Mouse (Mus musculus) heart, embryonic 16.5 days (tissue): ENCODE measurements around the gene Pth2r. TPM values are rescaled to one million over a fixed set of nuclear protein-coding genes. Genes with fewer than 3 reads are reported as not detected.
A peak's percentile ranks its signal among the peaks of the same experiment; 100 is the strongest.

Experiments
- ATAC-seq: fragments of 200-750 bp; cut with Nextera tagmentation; replicated peaks from 2 replicates; pipeline ENCODE4 v1.8.0; 2017; ENCODE audit warnings: moderate number of reproducible peaks; ENCODE audit not compliant: insufficient read depth, low FRiP score; ENCODE audit errors: extremely low read depth
- H3K27ac ChIP-seq: fragments of 300-500 bp; sonication (generic); 2 replicates; pipeline ENCODE4 v1.5.1; 2014; ENCODE audit warnings: mild to moderate bottlenecking, low read length, control low read depth, moderate library complexity
- H3K27me3 ChIP-seq: fragments of 300-500 bp; sonication (generic); 2 replicates; pipeline ENCODE4 v1.6.1; 2014; ENCODE audit warnings: low read length, mixed read lengths; ENCODE audit not compliant: control insufficient read depth, insufficient read depth
- H3K36me3 ChIP-seq: fragments of 300-500 bp; sonication (generic); 2 replicates; pipeline ENCODE4 v1.6.1; 2014; ENCODE audit not compliant: control insufficient read depth, insufficient read depth
- H3K4me1 ChIP-seq: fragments of 300-500 bp; sonication (generic); 2 replicates; pipeline ENCODE4 v1.6.1; 2014; ENCODE audit warnings: low read length, mixed read lengths; ENCODE audit not compliant: control insufficient read depth, insufficient read depth
- H3K4me2 ChIP-seq: fragments of 300-500 bp; sonication (generic); 2 replicates; pipeline ENCODE4 v1.6.1; 2014; ENCODE audit warnings: low read depth, mild to moderate bottlenecking, control low read depth, low read length
- H3K4me3 ChIP-seq: fragments of 300-500 bp; sonication (generic); 2 replicates; pipeline ENCODE4 v1.5.1; 2014; ENCODE audit warnings: mild to moderate bottlenecking, control low read depth, low read length
- H3K9ac ChIP-seq: fragments of 300-500 bp; sonication (generic); 2 replicates; pipeline ENCODE4 v1.6.1; 2014; ENCODE audit warnings: low read length, control low read depth
- H3K9me3 ChIP-seq: fragments of 300-500 bp; sonication (generic); replicated peaks from 2 replicates; pipeline ENCODE4 v1.6.1; 2016; ENCODE audit warnings: low read length; ENCODE audit not compliant: control insufficient read depth
- WGBS: fragments of 180-500 bp; shearing (Covaris S2); extraction: QIAGEN DNeasy Blood & Tissue Kit; methylation state at CpG from one replicate; pipeline ENCODE4 v1.1.7; 2014; 5-methylcytosine and 5-hydroxymethylcytosine counted together
- polyA plus RNA-seq: library from polyadenylated mRNA; unstranded; fragments of >200 nt; fragmentation: Nextera tagmentation; extraction: Ambion mirVana; gene quantifications from 2 replicates; pipeline ENCODE4 v1.2.1, GENCODE M21; 2015

Pth2r gene
- polyA plus RNA-seq = not detected in 2 replicates

- H3K4me2 ChIP-seq = no peak within 1 kb of the TSS
- no peak within 1 kb of the TSS for H3K27ac ChIP-seq
- no peak for ATAC-seq
- 0 out of 2 replicates have a peak, but pooled peaks cover 2% of the 10 kb centered on the region for H3K36me3 ChIP-seq
- WGBS = 83% methylated on average over 6 of the region's 6 CpGs
- no peaks in the 10 kb centered on the region for H3K9me3 ChIP-seq
- H3K9ac ChIP-seq = no peak within 1 kb of the TSS
- no peak within 1 kb of the TSS for H3K4me3 ChIP-seq
- no peaks in the 10 kb centered on the region for H3K27me3 ChIP-seq
- no peaks in the 10 kb centered on the region for H3K4me1 ChIP-seq
Observed at GRCm38 (mm10) chr1:65281756-65282155, at the start of gene Pth2r. TSS of gene Pth2r (plus strand) at chr1:65282056.

GRCm38 (mm10) chr1:65237712-65238111, 44.1 kb upstream of the Pth2r start:
- H3K9me3 ChIP-seq = no peaks in the 10 kb centered on the region
- WGBS = 70% methylated on average over 3 of the region's 3 CpGs
- H3K27ac ChIP-seq = no peak overlapping the region
- H3K36me3 ChIP-seq = peaks cover 19% of the 10 kb centered on the region
- H3K4me2 ChIP-seq = no peak overlapping the region
- no peak for ATAC-seq
- H3K9ac ChIP-seq = no peak overlapping the region
- H3K27me3 ChIP-seq = no peaks in the 10 kb centered on the region
- H3K4me3 ChIP-seq = no peak overlapping the region
- H3K4me1 ChIP-seq = no peaks in the 10 kb centered on the region

GRCm38 (mm10) chr1:65245637-65246036, 36.2 kb upstream of the Pth2r start:
- Histone ChIP-seq H3K4me2 (no peak overlapping the region), H3K9me3 (no peaks in the 10 kb centered on the region), H3K4me3 (no peak overlapping the region), H3K27me3 (no peaks in the 10 kb centered on the region), H3K27ac (no peak overlapping the region), H3K36me3 (peaks cover 11% of the 10 kb centered on the region), H3K9ac (no peak overlapping the region), H3K4me1 (no peaks in the 10 kb centered on the region)
- no peak for ATAC-seq
- 88% methylated on average over 1 of the region's 1 CpGs for WGBS

GRCm38 (mm10) chr1:65280461-65280860, 1.4 kb upstream of the Pth2r start:
- H3K9me3 ChIP-seq = no peaks in the 10 kb centered on the region
- H3K36me3 ChIP-seq = 0 out of 2 replicates have a peak, but pooled peaks cover 2% of the 10 kb centered on the region
- no peak overlapping the region for H3K4me3 ChIP-seq
- no peak overlapping the region for H3K27ac ChIP-seq
- no peak for ATAC-seq
- H3K4me1 ChIP-seq = no peaks in the 10 kb centered on the region
- H3K9ac ChIP-seq = no peak overlapping the region
- no peaks in the 10 kb centered on the region for H3K27me3 ChIP-seq
- WGBS = 83% methylated on average over 3 of the region's 3 CpGs
- no peak overlapping the region for H3K4me2 ChIP-seq

GRCm38 (mm10) chr1:65282766-65283165, 910 bp downstream of the Pth2r start:
- no peak overlapping the region for H3K9ac ChIP-seq
- WGBS = 7% methylated on average over 6 of the region's 6 CpGs
- no peak for ATAC-seq
- no peaks in the 10 kb centered on the region for H3K4me1 ChIP-seq
- H3K36me3 ChIP-seq = no peaks in the 10 kb centered on the region
- no peak overlapping the region for H3K27ac ChIP-seq
- H3K9me3 ChIP-seq = no peaks in the 10 kb centered on the region
- H3K4me3 ChIP-seq = no peak overlapping the region
- H3K4me2 ChIP-seq = no peak overlapping the region
- no peaks in the 10 kb centered on the region for H3K27me3 ChIP-seq

GRCm38 (mm10) chr1:65308476-65308875, 26.6 kb downstream of the Pth2r start:
- H3K4me2 ChIP-seq = no peak overlapping the region
- ATAC-seq = no peak
- no peak overlapping the region for H3K9ac ChIP-seq
- H3K27me3 ChIP-seq = peaks cover 14% of the 10 kb centered on the region
- H3K9me3 ChIP-seq = no peaks in the 10 kb centered on the region
- H3K4me1 ChIP-seq = peaks cover 3% of the 10 kb centered on the region; the same call in 1 of the 2 replicates
- H3K27ac ChIP-seq = no peak overlapping the region
- H3K36me3 ChIP-seq = no peaks in the 10 kb centered on the region
- 76% methylated on average over 3 of the region's 3 CpGs for WGBS
- no peak overlapping the region for H3K4me3 ChIP-seq

- Histone ChIP-seq H3K27ac (no peak overlapping the region), H3K9ac (no peak overlapping the region), H3K27me3 (peaks cover 14% of the 10 kb centered on the region), H3K4me1 (peaks cover 3% of the 10 kb centered on the region; the same call in 1 of the 2 replicates), H3K4me3 (peak overlapping the region; percentile 34), H3K4me2 (peak overlapping the region; percentile 63), H3K36me3 (no peaks in the 10 kb centered on the region), H3K9me3 (no peaks in the 10 kb centered on the region)
- ATAC-seq = no peak
- 3% methylated on average over 29 of the region's 29 CpGs for WGBS
Observed at GRCm38 (mm10) chr1:65311214-65311933, 29.5 kb downstream of the Pth2r start.

GRCm38 (mm10) chr1:65312118-65312517, 30.3 kb downstream of the Pth2r start:
- H3K36me3 ChIP-seq = no peaks in the 10 kb centered on the region
- H3K4me2 ChIP-seq = peak overlapping the region; percentile 63
- H3K27me3 ChIP-seq = peaks cover 14% of the 10 kb centered on the region
- ATAC-seq = no peak
- H3K9ac ChIP-seq = no peak overlapping the region
- no peak overlapping the region for H3K27ac ChIP-seq
- no peak overlapping the region; the same call in 1 of the 2 replicates for H3K4me3 ChIP-seq
- no peaks in the 10 kb centered on the region for H3K9me3 ChIP-seq
- H3K4me1 ChIP-seq = peaks cover 3% of the 10 kb centered on the region; the same call in 1 of the 2 replicates
- 11% methylated on average over 7 of the region's 7 CpGs for WGBS

GRCm38 (mm10) chr1:65312896-65313295, 31.0 kb downstream of the Pth2r start:
- no peak overlapping the region for H3K4me2 ChIP-seq
- H3K4me3 ChIP-seq = no peak overlapping the region
- H3K4me1 ChIP-seq = peaks cover 3% of the 10 kb centered on the region; the same call in 1 of the 2 replicates
- no peak overlapping the region for H3K9ac ChIP-seq
- peaks cover 14% of the 10 kb centered on the region for H3K27me3 ChIP-seq
- H3K36me3 ChIP-seq = no peaks in the 10 kb centered on the region
- H3K27ac ChIP-seq = no peak overlapping the region
- 56% methylated on average over 2 of the region's 2 CpGs for WGBS
- no peak for ATAC-seq
- H3K9me3 ChIP-seq = no peaks in the 10 kb centered on the region
